Mouse (Mus musculus) midbrain, embryonic 12.5 days (tissue): Measurements from ENCODE around the gene Zmat3. TPM values are rescaled to one million over a fixed set of nuclear protein-coding genes. Genes with fewer than 3 reads are reported as not detected.

Experiments
- ATAC-seq: fragments of 200-750 bp; cut with Nextera tagmentation; 2 replicates; pipeline ENCODE4 v1.8.0; 2017; ENCODE audit warnings: low read depth, moderate TSS enrichment, moderate library complexity; ENCODE audit not compliant: low FRiP score
- H3K27ac ChIP-seq: fragments of 300-500 bp; sonication (generic); replicated peaks from 2 replicates; pipeline ENCODE4 v1.5.1; 2016; ENCODE audit warnings: mild to moderate bottlenecking
- H3K27me3 ChIP-seq: fragments of 300-500 bp; sonication (generic); 2 replicates; pipeline ENCODE4 v1.6.1; 2016; ENCODE audit warnings: mild to moderate bottlenecking
- H3K36me3 ChIP-seq: fragments of 300-500 bp; sonication (generic); 2 replicates; pipeline ENCODE4 v1.6.1; 2016
- H3K4me1 ChIP-seq: fragments of 300-500 bp; sonication (generic); 2 replicates; pipeline ENCODE4 v1.6.1; 2016
- H3K4me2 ChIP-seq: fragments of 300-500 bp; sonication (generic); replicated peaks from 2 replicates; pipeline ENCODE4 v1.6.1; 2016; ENCODE audit warnings: mild to moderate bottlenecking, moderate library complexity
- H3K4me3 ChIP-seq: fragments of 300-500 bp; sonication (generic); 2 replicates; pipeline ENCODE4 v1.5.1; 2016; ENCODE audit warnings: mild to moderate bottlenecking
- H3K9ac ChIP-seq: fragments of 300-500 bp; sonication (generic); replicated peaks from 2 replicates; pipeline ENCODE4 v1.6.1; 2016; ENCODE audit warnings: mild to moderate bottlenecking, moderate library complexity
- H3K9me3 ChIP-seq: fragments of 300-500 bp; sonication (generic); 2 replicates; pipeline ENCODE4 v1.6.1; 2016; ENCODE audit warnings: mild to moderate bottlenecking
- WGBS: fragments of 180-500 bp; shearing (Covaris S2); methylation state at CpG from one replicate; pipeline ENCODE4 v1.1.7; 2016; 5-methylcytosine and 5-hydroxymethylcytosine counted together
- polyA plus RNA-seq: library from polyadenylated mRNA; unstranded; fragments of >200 nt; fragmentation: Nextera tagmentation; extraction: Ambion mirVana; gene quantifications from 2 replicates; pipeline ENCODE4 v1.2.1, GENCODE M21; 2016

The Zmat3 gene
- polyA plus RNA-seq, 1 experiment from 2014 or later, result 10.1 TPM

DNA sequence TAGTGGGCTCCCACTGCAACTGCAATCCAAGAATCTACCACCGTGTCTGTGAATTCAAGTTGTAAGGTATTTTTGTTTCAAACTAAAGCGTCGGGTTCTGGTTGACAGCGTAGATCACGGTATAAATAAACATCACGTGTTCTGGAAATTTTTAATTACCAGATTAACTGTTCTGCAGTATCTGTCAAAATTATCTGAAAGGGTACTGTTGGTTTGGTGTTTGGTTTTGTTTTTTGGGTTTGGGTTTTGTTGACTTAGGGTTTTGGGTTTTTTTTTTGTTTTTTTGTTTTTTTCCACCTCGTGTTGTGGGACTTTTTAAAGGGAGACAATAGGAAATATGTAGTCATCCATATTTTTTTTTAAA lies 32.3 kb upstream of the Zmat3 start:
- Histone ChIP-seq H3K27ac (peak overlapping the region; percentile 96), H3K4me2 (peak overlapping the region; percentile 69), H3K9me3 (no peaks in the 10 kb centered on the region), H3K36me3 (no peaks in the 10 kb centered on the region), H3K9ac (peak overlapping the region; percentile 93), H3K27me3 (peaks cover 9% of the 10 kb centered on the region; the same call in 1 of the 2 replicates), H3K4me3 (peak overlapping the region; percentile 95), H3K4me1 (peaks cover 25% of the 10 kb centered on the region)
- ATAC-seq, result no peak
- WGBS, result 1% methylated on average over 7 of the region's 7 CpGs

DNA sequence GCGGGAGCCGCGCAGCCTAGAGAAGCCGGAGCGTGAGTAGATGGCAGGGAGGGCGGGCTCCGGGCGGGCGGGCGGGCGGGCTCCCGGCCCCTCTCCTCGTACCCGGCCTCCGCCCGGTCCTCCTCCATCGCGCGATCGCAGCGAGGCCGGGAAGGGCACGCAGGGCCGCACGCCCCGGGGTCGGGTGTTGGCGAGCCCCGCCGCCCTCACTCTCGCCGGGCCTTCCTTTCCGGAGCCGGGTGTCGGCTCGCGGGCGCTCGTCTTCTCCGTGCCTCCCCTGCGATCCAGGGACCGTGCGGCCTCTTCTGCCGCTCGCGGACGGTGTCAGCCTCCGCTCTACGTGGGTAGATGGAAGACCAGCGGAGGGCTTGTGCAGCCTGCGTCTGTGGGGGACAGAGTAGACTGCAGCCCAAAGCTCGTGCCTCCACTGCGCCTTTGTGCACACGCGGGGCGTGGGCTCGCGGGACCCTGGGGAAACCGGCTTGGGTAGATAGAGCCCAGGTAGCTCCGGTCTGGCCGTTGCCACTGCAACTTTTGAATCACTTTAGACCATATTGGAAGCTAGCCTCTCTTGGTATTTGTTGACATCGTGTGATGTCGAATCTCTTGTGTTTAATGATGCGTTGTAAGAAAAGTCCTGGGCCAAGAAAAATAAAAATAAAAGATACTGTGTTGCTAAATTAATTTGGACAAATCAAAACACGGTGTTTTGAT lies 31.8 kb upstream of the Zmat3 start, which contains the start of gene Pik3ca:
Gene Pik3ca (plus strand): TSS at position 211 of the 714 bp plus-strand sequence.
- peak within 1 kb of the TSS; percentile 93 for H3K9ac ChIP-seq
- peak within 1 kb of the TSS; percentile 95 for H3K4me3 ChIP-seq
- peaks cover 9% of the 10 kb centered on the region; the same call in 1 of the 2 replicates for H3K27me3 ChIP-seq
- H3K27ac ChIP-seq, result peak within 1 kb of the TSS; percentile 96
- ATAC-seq, result peak; percentile 73
- under 1% methylated on average over 32 of the region's 65 CpGs for WGBS
- H3K4me2 ChIP-seq, result peak within 1 kb of the TSS; percentile 69
- peaks cover 25% of the 10 kb centered on the region for H3K4me1 ChIP-seq
- no peaks in the 10 kb centered on the region for H3K9me3 ChIP-seq
- H3K36me3 ChIP-seq, result no peaks in the 10 kb centered on the region

DNA sequence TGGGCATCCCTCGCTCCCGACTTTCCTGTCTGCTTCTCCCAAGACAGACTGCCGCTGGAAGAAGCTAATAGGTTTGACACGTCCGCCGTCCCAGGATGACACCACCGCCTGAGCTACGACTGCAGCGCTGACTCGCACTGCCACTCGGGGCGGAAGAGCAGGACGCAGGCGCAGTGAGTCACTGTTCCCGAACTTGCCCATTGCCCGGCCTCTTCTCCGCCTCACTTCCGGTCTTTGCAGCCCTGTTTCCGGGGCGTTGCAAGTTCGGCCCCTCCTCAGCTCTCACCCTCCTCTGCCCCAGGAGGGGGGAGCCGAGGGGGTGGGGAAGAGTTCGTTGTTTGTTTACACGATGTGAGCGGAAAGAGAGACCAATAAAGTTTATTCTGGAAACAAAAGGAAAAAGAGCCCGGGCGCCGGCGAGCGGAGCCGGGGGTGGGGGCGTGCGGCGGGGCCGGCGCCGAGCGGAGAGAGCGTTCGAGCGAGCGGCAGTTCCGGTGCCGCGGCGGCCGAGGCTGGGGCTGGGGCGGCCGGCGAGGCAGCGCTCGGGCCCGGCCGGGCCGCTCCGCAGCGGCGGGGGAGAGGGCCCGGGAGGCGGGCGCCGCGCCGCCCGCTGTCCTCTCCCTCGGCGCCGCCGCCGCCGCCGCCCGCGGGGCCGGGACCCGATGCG lies 31.1 kb upstream of the Zmat3 start:
- peak overlapping the region; percentile 69 for H3K4me2 ChIP-seq
- H3K27me3 ChIP-seq, result peaks cover 9% of the 10 kb centered on the region; the same call in 1 of the 2 replicates
- under 1% methylated on average over 45 of the region's 77 CpGs for WGBS

DNA sequence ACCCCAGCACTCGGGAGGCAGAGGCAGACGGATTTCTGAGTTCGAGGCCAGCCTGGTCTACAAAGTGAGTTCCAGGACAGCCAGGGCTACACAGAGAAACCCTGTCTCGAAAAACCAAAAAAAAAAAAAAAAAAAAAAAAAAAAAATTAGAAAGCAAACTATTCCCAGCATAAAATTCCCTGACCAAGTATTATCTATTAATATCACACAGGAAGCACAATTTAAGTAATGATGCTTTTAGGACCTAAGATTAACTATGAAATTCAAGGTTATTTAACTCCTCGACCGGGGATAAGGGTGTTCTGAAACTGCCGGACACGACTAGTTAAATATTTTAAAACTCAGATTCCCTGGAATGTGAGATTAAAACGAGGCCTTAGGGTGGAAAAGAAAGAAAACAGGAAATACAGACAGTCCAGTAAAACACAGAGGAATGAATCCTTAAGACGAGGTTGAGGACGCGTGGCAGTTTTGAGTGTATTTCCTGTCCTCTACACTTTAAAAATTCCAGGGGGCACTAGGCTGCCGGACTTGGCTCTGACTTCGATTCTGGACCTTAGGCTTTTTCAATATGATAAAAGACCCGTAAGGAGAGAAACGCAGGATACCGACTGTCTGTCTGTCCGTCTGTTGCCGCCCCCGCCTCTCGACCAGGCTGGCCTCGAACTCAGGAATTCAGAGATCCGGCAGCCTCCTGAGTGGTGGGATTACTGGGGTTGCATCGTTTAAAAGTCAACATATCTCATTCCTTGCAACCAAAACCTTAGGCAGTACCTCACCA lies 30.1 kb upstream of the Zmat3 start:
- H3K9ac ChIP-seq, result peak overlapping the region; percentile 93
- no peaks in the 10 kb centered on the region for H3K9me3 ChIP-seq
- H3K36me3 ChIP-seq, result no peaks in the 10 kb centered on the region
- H3K4me1 ChIP-seq, result peaks cover 25% of the 10 kb centered on the region
- 31% methylated on average over 24 of the region's 24 CpGs for WGBS
- peaks cover 9% of the 10 kb centered on the region; the same call in 1 of the 2 replicates for H3K27me3 ChIP-seq
- H3K27ac ChIP-seq, result peak overlapping the region; percentile 96
- peak overlapping the region; percentile 61 for H3K4me2 ChIP-seq
- ATAC-seq, result no peak
- H3K4me3 ChIP-seq, result peak overlapping the region; percentile 95

More for the DNA sequence above, 31.1 kb upstream of the Zmat3 start:
- peak overlapping the region; percentile 95 for H3K4me3 ChIP-seq
- H3K36me3 ChIP-seq, result no peaks in the 10 kb centered on the region
- H3K27ac ChIP-seq, result peak overlapping the region; percentile 96
- peaks cover 25% of the 10 kb centered on the region for H3K4me1 ChIP-seq
- H3K9ac ChIP-seq, result peak overlapping the region; percentile 93
- ATAC-seq, result peak; percentile 98
- H3K9me3 ChIP-seq, result no peaks in the 10 kb centered on the region

DNA sequence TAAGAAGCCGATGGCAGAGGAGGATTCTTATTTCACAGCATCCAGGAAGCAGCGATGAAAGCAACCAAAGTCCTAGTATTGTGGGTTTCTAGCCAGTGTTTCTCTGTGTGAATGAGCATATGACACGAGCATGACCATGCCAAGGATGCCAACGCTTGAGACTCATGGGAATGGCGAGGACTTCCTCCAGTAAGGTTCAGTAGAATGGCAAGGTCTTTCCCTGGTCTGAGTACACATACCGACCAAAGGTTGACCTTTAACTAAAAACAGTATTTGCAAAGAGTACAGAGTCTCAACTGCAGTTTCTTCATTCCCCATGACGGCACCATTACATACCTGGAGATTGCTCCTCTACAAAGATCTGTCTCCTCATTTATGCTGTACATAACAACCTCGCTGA lies 28.2 kb upstream of the Zmat3 start:
- no peak overlapping the region for H3K4me3 ChIP-seq
- no peaks in the 10 kb centered on the region for H3K36me3 ChIP-seq
- H3K9me3 ChIP-seq, result no peaks in the 10 kb centered on the region

DNA sequence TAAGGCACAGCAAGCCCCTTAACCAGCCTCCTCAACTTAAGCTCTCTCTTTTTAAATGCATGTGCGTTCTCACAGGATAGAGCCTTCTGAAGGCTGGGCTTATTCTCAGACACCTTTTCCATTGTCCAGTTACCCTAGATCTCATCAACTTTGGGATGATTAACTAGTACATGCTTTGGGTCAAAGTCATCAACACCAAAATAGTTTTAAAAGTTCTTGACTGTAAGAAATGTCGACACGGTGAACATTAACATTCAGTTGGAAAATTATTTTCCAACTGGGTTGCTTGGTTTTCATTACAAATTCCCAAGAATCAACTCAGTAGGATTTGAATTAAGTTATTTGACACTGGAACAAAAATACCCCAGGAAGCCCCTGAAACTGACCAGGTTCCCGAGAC lies 27.0 kb upstream of the Zmat3 start:
- Histone ChIP-seq H3K9me3 (no peaks in the 10 kb centered on the region), H3K36me3 (no peaks in the 10 kb centered on the region), H3K4me3 (no peak overlapping the region), H3K9ac (no peak overlapping the region), H3K27me3 (no peaks in the 10 kb centered on the region), H3K27ac (no peak overlapping the region), H3K4me1 (peaks cover 4% of the 10 kb centered on the region; the same call in 1 of the 2 replicates), H3K4me2 (no peak overlapping the region)
- no peak for ATAC-seq
- WGBS, result 85% methylated on average over 4 of the region's 4 CpGs

More for the DNA sequence above, 28.2 kb upstream of the Zmat3 start:
- no peak overlapping the region for H3K9ac ChIP-seq
- H3K4me1 ChIP-seq, result peaks cover 10% of the 10 kb centered on the region
- H3K27me3 ChIP-seq, result no peaks in the 10 kb centered on the region
- WGBS, result 89% methylated on average over 8 of the region's 8 CpGs
- H3K27ac ChIP-seq, result no peak overlapping the region
- no peak for ATAC-seq
- H3K4me2 ChIP-seq, result no peak overlapping the region

DNA sequence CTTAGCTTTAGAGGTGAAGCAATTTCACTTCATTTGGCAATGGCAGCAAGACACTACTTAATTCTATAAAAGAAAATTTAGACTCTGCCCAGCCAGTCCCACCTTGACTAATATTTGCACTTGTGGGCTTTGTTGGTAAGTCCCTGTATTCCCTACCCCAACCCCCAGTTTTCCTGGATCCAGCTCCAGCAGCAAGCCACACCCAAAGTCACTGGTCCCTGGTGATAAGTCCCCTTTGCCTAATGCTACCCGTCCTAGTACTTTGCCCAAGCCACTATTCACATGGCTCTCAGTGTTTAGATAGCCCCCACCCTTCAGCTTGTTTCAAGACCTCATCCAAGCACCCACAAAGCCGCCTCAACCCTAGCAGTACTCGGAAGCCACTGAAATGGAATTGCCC lies 15.7 kb upstream of the Zmat3 start:
- Histone ChIP-seq H3K4me2 (no peak overlapping the region), H3K27me3 (no peaks in the 10 kb centered on the region), H3K9me3 (no peaks in the 10 kb centered on the region), H3K36me3 (no peaks in the 10 kb centered on the region), H3K27ac (no peak overlapping the region), H3K4me1 (no peaks in the 10 kb centered on the region), H3K4me3 (no peak overlapping the region), H3K9ac (no peak overlapping the region)
- WGBS, result 81% methylated on average over 3 of the region's 3 CpGs
- no peak for ATAC-seq

DNA sequence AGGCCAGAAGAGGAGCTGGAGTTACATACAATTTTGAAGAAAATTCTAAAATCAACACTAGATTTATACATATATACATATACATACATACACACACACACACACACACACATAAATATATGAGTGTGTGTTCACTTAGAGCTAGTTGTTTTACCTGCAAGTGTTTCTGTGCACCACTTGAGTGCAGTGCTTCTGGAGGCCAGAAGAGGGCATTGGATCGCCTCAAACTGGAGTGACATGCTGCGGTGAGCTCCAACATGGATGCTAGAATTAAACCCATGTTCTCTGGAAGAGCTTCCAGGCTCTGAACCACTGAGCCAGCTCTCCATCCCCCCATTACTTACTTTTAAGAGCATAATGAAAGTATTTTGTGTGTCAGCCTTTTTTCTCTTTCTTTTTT lies 14.1 kb upstream of the Zmat3 start:
- Histone ChIP-seq H3K9me3 (no peaks in the 10 kb centered on the region), H3K36me3 (no peaks in the 10 kb centered on the region), H3K9ac (no peak overlapping the region), H3K27me3 (no peaks in the 10 kb centered on the region), H3K4me1 (no peaks in the 10 kb centered on the region), H3K4me2 (no peak overlapping the region), H3K27ac (no peak overlapping the region), H3K4me3 (no peak overlapping the region)
- 18% methylated on average over 2 of the region's 2 CpGs for WGBS
- ATAC-seq, result no peak

DNA sequence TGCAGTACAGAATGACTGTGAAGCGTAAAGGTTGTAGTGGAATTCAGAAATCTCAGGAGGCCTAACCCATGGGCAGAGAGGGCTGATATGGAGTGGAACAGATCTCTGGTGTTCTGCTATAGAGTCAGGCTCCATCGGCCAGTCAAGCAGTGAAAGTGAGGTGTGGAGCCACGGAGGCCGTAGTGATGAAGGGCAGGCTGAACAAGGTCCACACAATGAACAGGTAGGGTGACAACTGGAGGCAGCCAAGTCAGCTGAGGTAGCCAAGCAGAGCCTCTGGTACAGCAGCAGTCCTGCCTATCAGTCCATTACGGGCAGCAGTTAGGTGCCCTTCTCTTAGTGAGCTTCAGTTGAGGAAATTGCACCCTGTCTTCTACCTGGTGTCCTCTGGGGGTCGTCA lies 7.4 kb upstream of the Zmat3 start:
- ATAC-seq, result no peak
- Histone ChIP-seq H3K27me3 (no peaks in the 10 kb centered on the region), H3K4me1 (no peaks in the 10 kb centered on the region), H3K9me3 (no peaks in the 10 kb centered on the region), H3K27ac (no peak overlapping the region), H3K36me3 (no peaks in the 10 kb centered on the region), H3K9ac (no peak overlapping the region), H3K4me3 (no peak overlapping the region), H3K4me2 (no peak overlapping the region)
- 82% methylated on average over 6 of the region's 6 CpGs for WGBS

DNA sequence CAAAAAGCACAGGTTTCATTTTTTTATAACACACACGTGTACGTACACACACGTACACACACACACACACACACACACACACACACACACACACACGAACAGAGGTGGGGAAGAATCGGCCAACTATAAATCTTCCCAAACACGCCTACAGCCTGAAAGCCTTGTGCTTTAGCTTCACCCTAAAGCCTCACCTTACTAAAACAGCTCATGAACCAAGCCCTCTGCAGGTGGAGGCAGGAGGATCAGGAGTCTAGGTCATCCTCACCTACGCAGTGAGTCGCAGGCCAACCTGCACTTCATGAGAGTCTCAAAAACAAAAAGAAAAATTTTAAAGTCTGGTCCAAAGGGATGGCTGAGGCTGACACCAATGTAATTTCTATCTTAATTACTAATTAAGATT lies 6.7 kb upstream of the Zmat3 start:
- 89% methylated on average over 8 of the region's 8 CpGs for WGBS
- Histone ChIP-seq H3K4me3 (no peak overlapping the region), H3K27me3 (no peaks in the 10 kb centered on the region), H3K36me3 (no peaks in the 10 kb centered on the region), H3K4me2 (no peak overlapping the region), H3K9ac (no peak overlapping the region), H3K9me3 (no peaks in the 10 kb centered on the region), H3K4me1 (no peaks in the 10 kb centered on the region), H3K27ac (no peak overlapping the region)
- ATAC-seq, result no peak

DNA sequence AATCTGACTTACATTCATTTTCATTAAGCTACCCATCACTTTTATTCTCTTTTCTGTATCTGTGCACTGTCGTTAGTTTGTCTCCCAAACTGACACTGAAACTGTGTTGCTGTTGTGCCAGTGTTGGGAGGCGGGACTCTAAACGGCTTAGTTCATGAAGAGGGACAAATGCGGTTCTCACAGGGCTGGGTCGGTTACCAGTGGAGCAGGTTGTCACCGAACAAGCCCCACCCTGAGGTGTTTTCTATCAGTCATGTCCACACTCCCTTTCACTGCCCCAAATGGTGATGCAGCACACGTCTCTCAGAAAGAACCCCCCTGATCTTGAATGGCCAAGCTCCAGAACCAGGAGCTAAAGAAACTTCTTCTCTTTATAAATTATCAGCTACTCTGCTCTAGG lies 6.1 kb upstream of the Zmat3 start:
- no peak overlapping the region for H3K27ac ChIP-seq
- no peaks in the 10 kb centered on the region for H3K4me1 ChIP-seq
- H3K9me3 ChIP-seq, result no peaks in the 10 kb centered on the region
- no peak overlapping the region for H3K4me3 ChIP-seq
- H3K27me3 ChIP-seq, result no peaks in the 10 kb centered on the region
- ATAC-seq, result no peak
- H3K4me2 ChIP-seq, result no peak overlapping the region
- no peaks in the 10 kb centered on the region for H3K36me3 ChIP-seq
- WGBS, result 73% methylated on average over 7 of the region's 7 CpGs
- H3K9ac ChIP-seq, result no peak overlapping the region

DNA sequence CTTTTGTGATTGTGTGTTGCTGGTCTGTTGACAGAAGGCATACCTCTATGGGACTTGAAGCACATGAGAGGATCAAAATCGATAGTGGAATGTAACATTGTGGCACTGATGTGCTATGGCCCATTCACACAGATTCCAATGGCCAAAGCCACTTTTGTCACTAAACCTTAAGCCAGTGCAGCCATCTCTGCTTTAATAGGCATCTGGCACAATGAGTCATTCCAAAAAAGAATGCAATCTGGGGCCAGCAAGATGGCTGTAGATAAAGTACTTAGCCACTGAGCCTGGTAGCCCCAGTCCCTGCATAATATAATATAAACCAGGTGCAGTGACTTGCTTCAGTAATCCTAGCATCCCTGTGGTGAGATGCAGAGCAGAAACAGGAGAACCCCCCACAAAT lies 1.7 kb upstream of the Zmat3 start:
- Histone ChIP-seq H3K27me3 (0 out of 2 replicates have a peak, but pooled peaks cover 3% of the 10 kb centered on the region), H3K9me3 (no peaks in the 10 kb centered on the region), H3K36me3 (no peaks in the 10 kb centered on the region), H3K27ac (no peak overlapping the region), H3K4me2 (no peak overlapping the region), H3K4me3 (no peak overlapping the region), H3K4me1 (peaks cover 16% of the 10 kb centered on the region), H3K9ac (no peak overlapping the region)
- WGBS, result 82% methylated on average over 1 of the region's 1 CpGs
- ATAC-seq, result no peak
